Mouse (Mus musculus) myocyte (in vitro differentiated cells): Measurements from ENCODE around the gene Rpa1. TPM values are rescaled to one million over a fixed set of nuclear protein-coding genes. Genes with fewer than 3 reads are reported as not detected.

Experiments used
- H3K27me3 ChIP-seq: one replicate; pipeline ENCODE4 v1.6.1; 2011; ENCODE audit not compliant: control insufficient read depth, insufficient read depth, insufficient read length
- H3K36me3 ChIP-seq: one replicate; pipeline ENCODE4 v1.6.1; 2011; ENCODE audit not compliant: control insufficient read depth, insufficient read depth
- H3K4me2 ChIP-seq: one replicate; pipeline ENCODE4 v1.6.1; 2011; ENCODE audit warnings: low read depth, control low read depth
- H3K4me3 ChIP-seq: one replicate; pipeline ENCODE4 v1.5.1; 2011; ENCODE audit warnings: mild to moderate bottlenecking, control low read depth, moderate library complexity
- H3K79me2 ChIP-seq: one replicate; pipeline ENCODE4 v1.6.1; 2011; ENCODE audit not compliant: control insufficient read depth, insufficient read depth
- H3ac ChIP-seq: one replicate; pipeline ENCODE4 v1.6.1; 2011; ENCODE audit not compliant: control insufficient read depth, insufficient read length
- CEBPB ChIP-seq: IDR thresholded peaks from 2 replicates; pipeline ENCODE4 v1.6.1; 2011; ENCODE audit warnings: mild to moderate bottlenecking, moderate library complexity; ENCODE audit not compliant: poor library complexity, insufficient read depth, severe bottlenecking
- E2F4 ChIP-seq: IDR thresholded peaks from one replicate; pipeline ENCODE4 v1.6.1; 2011; ENCODE audit warnings: mild to moderate bottlenecking, control low read depth, moderate library complexity; ENCODE audit not compliant: insufficient read depth
- MAX ChIP-seq: IDR thresholded peaks from one replicate; pipeline ENCODE4 v1.6.1; 2011; ENCODE audit warnings: low read depth, mild to moderate bottlenecking, control low read depth
- MYOD1 ChIP-seq, 3 experiments: IDR thresholded peaks; one replicate each; pipeline ENCODE4 v1.6.1; 2011; ENCODE audit warnings: control low read depth in 2 of 3, low read depth in 2 of 3, mild to moderate bottlenecking in 2 of 3, moderate library complexity in 1 of 3; ENCODE audit not compliant: insufficient read length in 2 of 3, control insufficient read depth in 1 of 3
- MYOG ChIP-seq, 3 experiments: IDR thresholded peaks; one replicate each; pipeline ENCODE4 v1.6.1; 2011; ENCODE audit warnings: control low read depth in 2 of 3, low read depth in 2 of 3, mild to moderate bottlenecking in 2 of 3; ENCODE audit not compliant: insufficient read length in 2 of 3, control insufficient read depth in 1 of 3, insufficient read depth in 1 of 3
- POLR2A ChIP-seq: IDR thresholded peaks from one replicate; pipeline ENCODE4 v1.6.1; 2011; ENCODE audit warnings: low read depth, mild to moderate bottlenecking, control low read depth, moderate library complexity; ENCODE audit not compliant: insufficient read length
- POLR2AphosphoS2 ChIP-seq: IDR thresholded peaks from one replicate; pipeline ENCODE4 v1.6.1; 2011; ENCODE audit warnings: low read depth, control low read depth; ENCODE audit not compliant: insufficient read length
- REST ChIP-seq: IDR thresholded peaks from one replicate; pipeline ENCODE4 v1.6.1; 2011; ENCODE audit warnings: mild to moderate bottlenecking, control low read depth, moderate library complexity; ENCODE audit not compliant: insufficient read depth, insufficient read length
- SRF ChIP-seq: IDR thresholded peaks from one replicate; pipeline ENCODE4 v1.6.1; 2011; ENCODE audit warnings: low read depth; ENCODE audit not compliant: control insufficient read depth, insufficient read length
- TCF12 ChIP-seq: IDR thresholded peaks from one replicate; pipeline ENCODE4 v1.6.1; 2011; ENCODE audit warnings: mild to moderate bottlenecking, control low read depth; ENCODE audit not compliant: poor library complexity, insufficient read depth, severe bottlenecking
- TCF3 ChIP-seq: IDR thresholded peaks from one replicate; pipeline ENCODE4 v1.6.1; 2011; ENCODE audit warnings: low read depth, control low read depth; ENCODE audit not compliant: insufficient read length
- USF1 ChIP-seq: IDR thresholded peaks from one replicate; pipeline ENCODE4 v1.6.1; 2011; ENCODE audit warnings: low read depth, mild to moderate bottlenecking, control low read depth, moderate library complexity
- polyA plus RNA-seq: library from polyadenylated mRNA; unstranded; fragments of >200 nt; fragmentation: generic; extraction: Trizol; gene quantifications from one replicate; pipeline ENCODE4 v1.2.1, GENCODE M21; 2012; ENCODE audit warnings: missing spikeins

Rpa1 gene
- polyA plus RNA-seq, 1 experiment = 63.4 TPM

- H3K4me3 ChIP-seq = no peak overlapping the region
- H3K79me2 ChIP-seq = no peaks in the 10 kb centered on the region
- no peaks in the 10 kb centered on the region for H3K36me3 ChIP-seq
- no peaks in the 10 kb centered on the region for H3K27me3 ChIP-seq
- TF ChIP-seq MYOD1 (IDR thresholded peaks at IDR 0.05; ENCODE audit: control insufficient read depth in 1 of 3, insufficient read length in 2 of 3, low read depth in 2 of 3) (no peak), MAX (no peak)
- no peak overlapping the region for H3ac ChIP-seq
- H3K4me2 ChIP-seq = no peak overlapping the region
Measured at GRCm38 (mm10) chr11:75261016-75261415, 87.1 kb downstream of the Rpa1 start.

- H3K79me2 ChIP-seq = no peaks in the 10 kb centered on the region
- no peaks in the 10 kb centered on the region for H3K36me3 ChIP-seq
- H3K4me3 ChIP-seq = no peak overlapping the region
- H3K27me3 ChIP-seq = no peaks in the 10 kb centered on the region
- no peak overlapping the region for H3K4me2 ChIP-seq
- TF ChIP-seq CEBPB = no peak
- peak; percentile 69 for TF ChIP-seq TCF12
- TF ChIP-seq SRF = no peak
- TF ChIP-seq TCF3 = peak; percentile 62
- peak; percentile 91 to 96 (median 93) for TF ChIP-seq MYOG (IDR thresholded peaks at IDR 0.05; ENCODE audit: control insufficient read depth in 1 of 3, insufficient read depth in 1 of 3, insufficient read length in 2 of 3, low read depth in 2 of 3)
- TF ChIP-seq MYOD1 (IDR thresholded peaks at IDR 0.05; ENCODE audit: control insufficient read depth in 1 of 3, insufficient read length in 2 of 3, low read depth in 2 of 3) = peak in 2 of 3 experiments; percentile 85 to 92
- no peak overlapping the region for H3ac ChIP-seq
Measured at GRCm38 (mm10) chr11:75259996-75260561, 88.0 kb downstream of the Rpa1 start.

GRCm38 (mm10) chr11:75259416-75259815, 88.7 kb downstream of the Rpa1 start:
- TF ChIP-seq MAX = no peak
- TF ChIP-seq USF1 = no peak
- TF ChIP-seq MYOD1 (IDR thresholded peaks at IDR 0.05; ENCODE audit: control insufficient read depth in 1 of 3, insufficient read length in 2 of 3, low read depth in 2 of 3) = no peak
- no peak for TF ChIP-seq E2F4
- TF ChIP-seq TCF12 = no peak
- no peak for TF ChIP-seq POLR2AphosphoS2
- no peak for TF ChIP-seq TCF3
- no peak for TF ChIP-seq REST
- TF ChIP-seq CEBPB = no peak
- no peak for TF ChIP-seq MYOG (IDR thresholded peaks at IDR 0.05; ENCODE audit: control insufficient read depth in 1 of 3, insufficient read depth in 1 of 3, insufficient read length in 2 of 3, low read depth in 2 of 3)
- no peak for TF ChIP-seq POLR2A
- no peak for TF ChIP-seq SRF
- H3K79me2 ChIP-seq = no peaks in the 10 kb centered on the region
- no peaks in the 10 kb centered on the region for H3K36me3 ChIP-seq
- no peaks in the 10 kb centered on the region for H3K27me3 ChIP-seq
- no peak overlapping the region for H3K4me3 ChIP-seq
- H3K4me2 ChIP-seq = no peak overlapping the region
- H3ac ChIP-seq = no peak overlapping the region

- no peaks in the 10 kb centered on the region for H3K79me2 ChIP-seq
- no peak overlapping the region for H3K4me2 ChIP-seq
- H3K36me3 ChIP-seq = no peaks in the 10 kb centered on the region
- no peak for TF ChIP-seq POLR2AphosphoS2
- TF ChIP-seq TCF3 = no peak
- TF ChIP-seq POLR2A = no peak
- TF ChIP-seq REST = no peak
- no peak for TF ChIP-seq E2F4
- no peak for TF ChIP-seq MYOG (IDR thresholded peaks at IDR 0.05; ENCODE audit: control insufficient read depth in 1 of 3, insufficient read depth in 1 of 3, insufficient read length in 2 of 3, low read depth in 2 of 3)
- no peak for TF ChIP-seq MYOD1 (IDR thresholded peaks at IDR 0.05; ENCODE audit: control insufficient read depth in 1 of 3, insufficient read length in 2 of 3, low read depth in 2 of 3)
- no peak for TF ChIP-seq SRF
- TF ChIP-seq USF1 = no peak
- no peak for TF ChIP-seq MAX
- no peak overlapping the region for H3K4me3 ChIP-seq
- no peaks in the 10 kb centered on the region for H3K27me3 ChIP-seq
- H3ac ChIP-seq = no peak overlapping the region
Measured at GRCm38 (mm10) chr11:75257056-75257648, 91.0 kb downstream of the Rpa1 start.

- H3K79me2 ChIP-seq = no peaks in the 10 kb centered on the region
- no peak overlapping the region for H3ac ChIP-seq
- H3K4me3 ChIP-seq = no peak overlapping the region
- no peaks in the 10 kb centered on the region for H3K36me3 ChIP-seq
- H3K4me2 ChIP-seq = no peak overlapping the region
- no peaks in the 10 kb centered on the region for H3K27me3 ChIP-seq
- TF ChIP-seq MAX (no peak), TCF12 (no peak), USF1 (no peak), MYOD1 (IDR thresholded peaks at IDR 0.05; ENCODE audit: control insufficient read depth in 1 of 3, insufficient read length in 2 of 3, low read depth in 2 of 3) (no peak), POLR2A (no peak), TCF3 (no peak), E2F4 (no peak), REST (no peak), POLR2AphosphoS2 (no peak), CEBPB (no peak), MYOG (IDR thresholded peaks at IDR 0.05; ENCODE audit: control insufficient read depth in 1 of 3, insufficient read depth in 1 of 3, insufficient read length in 2 of 3, low read depth in 2 of 3) (no peak), SRF (no peak)
Measured at GRCm38 (mm10) chr11:75255330-75255729, 92.8 kb downstream of the Rpa1 start.
